Mouse (Mus musculus): ENCODE measurements around the gene 2210408I21Rik.
"Not testable (repeated sequence)": the region's sequence is repeated elsewhere in the genome, so short reads cannot be mapped to it uniquely, and the experiment has no call there.

Gene 2210408I21Rik

GRCm38 (mm10) chr13:77134931-77135620 lies at the start of gene 2210408I21Rik, which contains the start of gene Slf1:
2210408I21Rik (plus strand) TSS chr13:77135540.
Slf1 (minus strand) TSS chr13:77135473.
- peak; percentile 92 for DNase-seq

DNA sequence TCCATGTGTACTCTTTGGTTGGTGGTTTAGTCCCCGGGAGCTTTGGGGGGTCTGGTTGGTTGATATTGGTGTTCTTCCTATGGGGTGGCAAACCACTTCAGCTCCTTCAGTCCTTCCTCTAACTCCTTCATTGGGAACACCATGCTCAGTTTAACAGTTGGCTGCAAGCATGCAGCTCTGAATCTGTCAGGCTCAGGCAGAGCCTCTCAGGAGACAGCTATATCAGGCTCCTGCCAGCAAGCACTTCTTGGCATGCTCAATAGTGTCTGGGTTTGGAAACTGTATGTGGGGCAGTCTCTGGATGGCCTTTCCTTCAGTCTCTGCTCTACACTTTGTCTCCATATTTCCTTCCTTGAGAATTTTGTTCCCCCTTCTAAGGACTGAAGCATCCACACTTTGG lies 42.5 kb upstream of the 2210408I21Rik start:
- DNase-seq, result not testable (repeated sequence)

GRCm38 (mm10) chr13:77107734-77108133 lies 27.6 kb upstream of the 2210408I21Rik start:
- DNase-seq, result no peak

DNA sequence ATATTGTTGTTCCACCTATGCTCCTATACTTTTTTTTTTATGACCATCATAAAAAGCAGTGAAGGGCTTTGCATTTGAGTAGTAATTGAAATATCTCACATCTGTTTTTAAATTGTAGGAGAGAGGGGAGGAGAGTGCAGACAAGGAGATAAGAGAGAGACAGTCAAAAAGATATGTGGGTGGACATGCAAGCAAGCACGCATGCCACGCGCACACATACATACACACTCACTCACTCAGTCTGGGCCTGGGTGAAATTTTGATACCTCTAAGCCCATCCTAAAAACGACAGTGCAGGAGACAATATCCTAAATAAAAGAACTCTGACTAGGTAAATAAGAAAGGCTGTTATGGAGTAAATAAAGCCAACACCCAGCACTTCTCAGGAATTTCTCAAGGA lies 16.6 kb upstream of the 2210408I21Rik start:
- DNase-seq, result no peak

GRCm38 (mm10) chr13:77125159-77125558 lies 10.2 kb upstream of the 2210408I21Rik start:
- DNase-seq, result no peak

- DNase-seq, result no peak
Measured at GRCm38 (mm10) chr13:77128240-77128639, 7.1 kb upstream of the 2210408I21Rik start.

- DNase-seq, result no peak
Measured at GRCm38 (mm10) chr13:77131132-77131531, 4.2 kb upstream of the 2210408I21Rik start.

DNA sequence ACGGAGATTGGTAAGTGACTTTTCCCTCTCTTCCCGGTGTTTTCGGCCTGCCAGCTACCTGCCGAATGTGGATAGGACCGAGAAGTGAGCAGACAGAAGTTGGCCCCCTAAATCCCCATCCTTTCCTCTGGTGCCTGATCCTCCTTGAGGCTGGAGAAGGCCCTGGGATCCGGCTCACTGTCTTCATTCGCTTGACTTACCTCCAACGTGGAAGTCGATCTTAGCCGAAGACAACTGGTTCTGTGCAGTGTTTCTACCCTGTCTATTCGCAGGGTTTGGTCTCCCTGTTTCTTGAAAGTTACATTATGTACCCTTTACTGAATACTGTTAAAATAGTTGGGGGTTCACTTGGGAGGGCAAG lies 261 bp downstream of the 2210408I21Rik start:
- no peak for DNase-seq

- DNase-seq, result no peak
Measured at GRCm38 (mm10) chr13:77140890-77141289, 5.5 kb downstream of the 2210408I21Rik start.

DNA sequence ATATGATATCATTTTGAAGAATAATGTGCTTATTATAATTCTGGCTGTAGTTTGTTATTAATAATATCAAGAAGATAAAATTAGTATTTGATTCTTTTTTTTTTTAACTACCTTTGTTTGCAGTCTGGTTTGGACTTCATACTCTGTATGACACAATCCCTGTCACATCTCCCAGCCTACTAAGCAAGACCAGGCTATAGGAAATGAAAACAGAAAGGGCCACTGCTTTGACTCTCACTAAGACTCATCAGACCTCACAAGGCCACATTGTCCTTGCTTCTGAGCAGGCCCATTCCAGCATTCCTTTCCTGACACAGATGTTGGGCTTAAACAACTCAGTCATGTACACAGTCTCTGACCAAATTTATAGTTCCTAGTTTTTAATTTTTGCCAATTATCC lies 42.6 kb downstream of the 2210408I21Rik start:
- DNase-seq, result no peak

DNA sequence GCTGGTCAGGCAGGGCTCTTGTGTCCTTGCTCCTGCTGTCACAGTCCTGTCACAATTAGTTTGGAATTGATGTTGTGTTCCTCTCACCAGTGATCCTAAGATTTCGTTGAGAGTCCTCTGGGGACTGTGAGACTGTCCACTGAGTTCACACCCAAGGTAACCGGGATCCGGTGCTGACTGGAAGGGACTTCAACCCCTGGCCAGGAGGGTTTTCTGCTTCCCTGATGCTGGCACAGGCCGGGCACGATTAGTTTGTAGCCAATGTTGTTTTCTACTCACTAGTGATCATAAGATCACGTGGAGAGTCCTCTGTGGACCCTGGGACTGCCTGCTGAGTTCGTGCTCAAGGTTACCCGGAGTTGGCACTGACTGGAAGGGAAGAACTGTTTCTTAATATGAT lies 55.3 kb downstream of the 2210408I21Rik start:
- DNase-seq, result no peak

GRCm38 (mm10) chr13:77192201-77192600 lies 56.9 kb downstream of the 2210408I21Rik start:
- no peak for DNase-seq

GRCm38 (mm10) chr13:77208764-77209418 lies 73.6 kb downstream of the 2210408I21Rik start:
- DNase-seq, result no peak

DNA sequence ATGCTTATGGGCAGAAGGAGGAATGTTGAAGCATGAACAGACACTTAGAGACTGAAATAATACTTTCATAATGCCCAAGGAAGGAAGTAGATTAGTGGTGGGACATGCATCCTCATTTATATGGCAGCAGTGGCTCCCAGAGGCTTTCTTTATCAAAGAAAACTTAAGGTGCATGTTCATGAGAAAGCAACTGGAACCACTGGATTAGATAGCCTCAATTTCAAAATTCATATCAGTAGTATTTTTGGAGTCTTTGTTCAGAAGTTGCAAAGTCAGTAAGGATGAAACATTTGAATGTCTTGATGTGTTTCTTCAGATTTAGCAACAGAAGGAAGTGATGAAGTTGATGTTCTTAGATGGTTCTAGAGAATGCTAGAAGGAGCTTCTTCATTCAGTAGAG lies 77.9 kb downstream of the 2210408I21Rik start:
- DNase-seq, result no peak

DNA sequence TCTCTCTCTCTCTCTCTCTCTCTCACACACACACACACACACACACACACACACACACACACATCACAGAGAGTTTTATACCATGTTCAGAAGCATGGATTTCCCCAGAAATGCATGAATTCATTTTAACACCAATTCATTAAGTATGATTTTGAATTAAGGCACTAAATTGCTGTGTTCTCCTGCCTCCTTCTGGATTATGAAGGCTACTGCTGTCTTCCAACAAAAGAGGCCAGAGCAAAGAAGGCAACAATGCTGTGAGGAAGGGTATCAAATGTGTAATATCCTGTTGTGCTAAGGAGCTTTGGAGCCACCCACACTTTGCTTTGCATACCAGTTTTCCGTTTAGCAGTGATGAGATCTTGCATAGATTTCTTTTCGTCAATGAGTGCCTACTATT lies 80.1 kb downstream of the 2210408I21Rik start:
- DNase-seq, result no peak

DNA sequence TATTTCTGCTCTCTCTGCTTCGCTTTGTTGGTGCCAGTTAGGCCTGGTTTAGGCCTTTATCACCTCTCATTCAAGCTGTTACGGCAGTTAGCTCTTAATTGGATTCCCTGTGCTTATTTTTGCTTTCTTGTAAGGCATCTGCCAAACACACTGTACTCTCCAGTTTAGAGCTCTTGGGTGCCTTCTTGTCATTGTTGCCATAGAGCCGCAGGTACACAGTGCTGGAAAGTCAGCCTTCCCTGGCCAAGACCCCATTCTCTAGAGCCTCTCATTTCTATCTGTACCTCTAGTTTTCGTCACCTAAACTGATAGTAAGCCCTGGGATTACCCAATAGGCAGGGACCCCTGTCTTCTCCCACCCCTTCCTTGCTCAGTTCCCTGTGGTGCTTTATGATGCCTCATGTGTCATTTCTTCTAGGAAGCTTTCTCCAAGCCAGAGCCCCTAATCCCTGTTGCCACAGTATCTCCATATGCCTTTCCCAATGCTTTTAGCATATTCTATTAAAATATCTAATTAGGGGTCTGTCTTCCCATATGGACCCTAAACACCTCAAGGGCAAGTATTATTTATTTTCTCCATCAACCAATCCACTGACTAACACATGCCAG lies 82.4 kb downstream of the 2210408I21Rik start:
- DNase-seq, result no peak

GRCm38 (mm10) chr13:77221072-77221471 lies 85.7 kb downstream of the 2210408I21Rik start:
- DNase-seq, result no peak

DNA sequence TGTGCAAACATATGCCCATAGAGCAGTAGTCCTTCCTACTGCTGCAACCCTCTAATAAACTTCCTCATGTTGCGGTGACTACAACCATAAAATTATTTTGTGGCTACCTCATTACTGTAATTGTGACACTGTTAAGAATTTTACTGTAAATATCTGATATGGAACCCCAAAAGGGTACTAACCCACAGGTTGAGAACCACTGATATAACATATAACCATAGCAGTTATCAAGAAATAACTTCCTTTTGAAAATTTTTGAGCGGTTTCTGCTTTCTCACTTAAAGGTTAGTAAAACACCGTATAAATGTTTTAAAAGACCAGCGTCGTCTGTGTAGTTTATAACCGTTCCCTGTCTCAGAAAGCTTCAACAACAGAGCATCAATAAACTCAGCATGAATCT lies 121.2 kb downstream of the 2210408I21Rik start:
- no peak for DNase-seq

- DNase-seq, result no peak
Measured at GRCm38 (mm10) chr13:77262715-77263338, 127.5 kb downstream of the 2210408I21Rik start.

- DNase-seq, result no peak
Measured at GRCm38 (mm10) chr13:77263400-77264179, 128.2 kb downstream of the 2210408I21Rik start.

GRCm38 (mm10) chr13:77264481-77264880 lies 129.1 kb downstream of the 2210408I21Rik start:
- DNase-seq, result no peak

DNA sequence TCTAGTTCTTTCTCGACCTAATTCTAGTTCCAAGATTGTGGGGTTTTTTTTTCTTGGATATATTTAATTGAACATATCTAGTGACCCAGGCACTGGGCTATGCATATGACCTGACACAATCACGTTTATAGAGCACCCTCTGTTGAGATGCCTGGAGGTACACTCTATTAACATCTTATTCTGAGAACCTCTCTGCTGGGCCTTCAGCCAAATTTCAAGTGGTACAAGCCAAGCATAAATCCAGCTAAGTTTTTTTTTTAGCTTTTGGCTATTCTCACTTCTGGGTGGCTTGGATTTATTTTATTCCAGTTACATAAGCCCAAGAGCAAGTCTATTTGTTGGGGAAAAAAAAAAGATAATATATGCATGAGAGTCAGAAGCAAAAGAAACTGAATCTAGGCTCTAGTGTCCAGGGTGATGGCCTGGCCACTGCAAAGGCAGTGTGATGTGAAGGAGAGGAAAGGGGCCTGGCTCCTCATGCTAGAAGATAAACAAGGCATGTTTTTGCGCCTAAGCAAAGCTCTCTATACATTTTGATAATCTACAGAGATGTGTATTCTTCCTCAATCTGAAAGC lies 139.9 kb downstream of the 2210408I21Rik start:
- DNase-seq, result peak; percentile 77
